Mouse (Mus musculus): ENCODE measurements at regions not wholly inside any gene's neighbourhood (a gene's known extent, or its start where the extent isn't known, plus 50 kb on each side); places are given as distances from the start of the nearest gene placed in this dataset.

- Histone ChIP-seq H3K27me3 (ENCODE audit: control insufficient read depth, insufficient read depth, low read length) (no peaks in the 10 kb centered on the region), H3K9me3 (replicated peaks; ENCODE audit: control insufficient read depth, low read length) (no peaks in the 10 kb centered on the region), H3K36me3 (replicated peaks; ENCODE audit: control insufficient read depth, insufficient read depth, low read depth, low read length) (no peaks in the 10 kb centered on the region), H3K9ac (replicated peaks; ENCODE audit: low read length) (no peak overlapping the region), H3K4me2 (ENCODE audit: low read depth, low read length) (no peak overlapping the region), H3K27ac (replicated peaks; ENCODE audit: low read depth, low read length) (no peak overlapping the region), H3K4me1 (ENCODE audit: control insufficient read depth, insufficient read depth, low read length) (no peaks in the 10 kb centered on the region), H3K4me3 (ENCODE audit: low read depth, low read length) (no peak overlapping the region)
- WGBS: 56% methylated on average over 7 of the region's 7 CpGs
- DNase-seq (ENCODE audit: low spot score) (peak; percentile 43), ATAC-seq (replicated peaks; ENCODE audit: insufficient number of reproducible peaks, low FRiP score, low TSS enrichment, low read depth) (no peak; the same call in 1 of the 2 replicates)
Measured at GRCm38 (mm10) chr17:72720753-72721152, 115.5 kb upstream of the Ypel5 start.

- no peak for ATAC-seq (replicated peaks; ENCODE audit: insufficient number of reproducible peaks, low FRiP score, low TSS enrichment, low read depth)
- Histone ChIP-seq H3K9ac (replicated peaks; ENCODE audit: low read length) (no peak overlapping the region), H3K36me3 (replicated peaks; ENCODE audit: control insufficient read depth, insufficient read depth, low read depth, low read length) (no peaks in the 10 kb centered on the region), H3K27ac (replicated peaks; ENCODE audit: low read depth, low read length) (no peak overlapping the region), H3K4me3 (ENCODE audit: low read depth, low read length) (no peak overlapping the region), H3K9me3 (replicated peaks; ENCODE audit: control insufficient read depth, low read length) (no peaks in the 10 kb centered on the region), H3K4me1 (ENCODE audit: control insufficient read depth, insufficient read depth, low read length) (no peaks in the 10 kb centered on the region), H3K27me3 (ENCODE audit: control insufficient read depth, insufficient read depth, low read length) (no peaks in the 10 kb centered on the region), H3K4me2 (ENCODE audit: low read depth, low read length) (no peak overlapping the region)
- WGBS: 73% methylated on average over 4 of the region's 4 CpGs
- no peak for DNase-seq (ENCODE audit: low spot score)
Measured at GRCm38 (mm10) chr17:72719618-72720017, 115.2 kb upstream of the Alk start.

- Histone ChIP-seq H3K36me3 (replicated peaks; ENCODE audit: control insufficient read depth, insufficient read depth, low read depth, low read length) (no peaks in the 10 kb centered on the region), H3K9me3 (replicated peaks; ENCODE audit: control insufficient read depth, low read length) (no peaks in the 10 kb centered on the region), H3K4me3 (ENCODE audit: low read depth, low read length) (no peak overlapping the region), H3K27ac (replicated peaks; ENCODE audit: low read depth, low read length) (no peak overlapping the region), H3K9ac (replicated peaks; ENCODE audit: low read length) (no peak overlapping the region), H3K4me2 (ENCODE audit: low read depth, low read length) (no peak overlapping the region), H3K27me3 (ENCODE audit: control insufficient read depth, insufficient read depth, low read length) (no peaks in the 10 kb centered on the region), H3K4me1 (ENCODE audit: control insufficient read depth, insufficient read depth, low read length) (no peaks in the 10 kb centered on the region)
- 83% methylated on average over 7 of the region's 7 CpGs for WGBS
- no peak for ATAC-seq (replicated peaks; ENCODE audit: insufficient number of reproducible peaks, low FRiP score, low TSS enrichment, low read depth)
- DNase-seq (ENCODE audit: low spot score): no peak
Measured at GRCm38 (mm10) chr17:72691630-72692029, 87.2 kb upstream of the Alk start.

- H3K36me3 ChIP-seq (replicated peaks; ENCODE audit: control insufficient read depth, insufficient read depth, low read depth, low read length): no peaks in the 10 kb centered on the region
- no peak overlapping the region for H3K27ac ChIP-seq (replicated peaks; ENCODE audit: low read depth, low read length)
- no peaks in the 10 kb centered on the region for H3K27me3 ChIP-seq (ENCODE audit: control insufficient read depth, insufficient read depth, low read length)
- no peak overlapping the region for H3K4me3 ChIP-seq (ENCODE audit: low read depth, low read length)
- 91% methylated on average over 10 of the region's 10 CpGs for WGBS
- H3K9me3 ChIP-seq (replicated peaks; ENCODE audit: control insufficient read depth, low read length): no peaks in the 10 kb centered on the region
- DNase-seq (ENCODE audit: low spot score) (no peak), ATAC-seq (replicated peaks; ENCODE audit: insufficient number of reproducible peaks, low FRiP score, low TSS enrichment, low read depth) (no peak)
- no peaks in the 10 kb centered on the region for H3K4me1 ChIP-seq (ENCODE audit: control insufficient read depth, insufficient read depth, low read length)
- no peak overlapping the region for H3K9ac ChIP-seq (replicated peaks; ENCODE audit: low read length)
- no peak overlapping the region for H3K4me2 ChIP-seq (ENCODE audit: low read depth, low read length)
Measured at GRCm38 (mm10) chr17:72689606-72690005, 85.2 kb upstream of the Alk start.

- H3K4me1 ChIP-seq (ENCODE audit: control insufficient read depth, insufficient read depth, low read length): no peaks in the 10 kb centered on the region
- no peaks in the 10 kb centered on the region for H3K9me3 ChIP-seq (replicated peaks; ENCODE audit: control insufficient read depth, low read length)
- no peak overlapping the region for H3K4me2 ChIP-seq (ENCODE audit: low read depth, low read length)
- H3K27ac ChIP-seq (replicated peaks; ENCODE audit: low read depth, low read length): no peak overlapping the region
- H3K9ac ChIP-seq (replicated peaks; ENCODE audit: low read length): no peak overlapping the region
- no peaks in the 10 kb centered on the region for H3K27me3 ChIP-seq (ENCODE audit: control insufficient read depth, insufficient read depth, low read length)
- ATAC-seq (replicated peaks; ENCODE audit: insufficient number of reproducible peaks, low FRiP score, low TSS enrichment, low read depth): 0 out of 2 replicates have a peak, but pooled peaks have one; percentile 29
- DNase-seq (ENCODE audit: low spot score): no peak
- no peak overlapping the region for H3K4me3 ChIP-seq (ENCODE audit: low read depth, low read length)
- 74% methylated on average over 8 of the region's 8 CpGs for whole genome bisulfite sequencing
- no peaks in the 10 kb centered on the region for H3K36me3 ChIP-seq (replicated peaks; ENCODE audit: control insufficient read depth, insufficient read depth, low read depth, low read length)
Measured at GRCm38 (mm10) chr17:72688800-72689199, 84.4 kb upstream of the Alk start.

- ATAC-seq (replicated peaks; ENCODE audit: insufficient number of reproducible peaks, low FRiP score, low TSS enrichment, low read depth): no peak
- Histone ChIP-seq H3K9me3 (replicated peaks; ENCODE audit: control insufficient read depth, low read length) (no peaks in the 10 kb centered on the region), H3K27ac (replicated peaks; ENCODE audit: low read depth, low read length) (no peak overlapping the region), H3K27me3 (ENCODE audit: control insufficient read depth, insufficient read depth, low read length) (no peaks in the 10 kb centered on the region), H3K4me3 (ENCODE audit: low read depth, low read length) (no peak overlapping the region), H3K4me1 (ENCODE audit: control insufficient read depth, insufficient read depth, low read length) (no peaks in the 10 kb centered on the region), H3K36me3 (replicated peaks; ENCODE audit: control insufficient read depth, insufficient read depth, low read depth, low read length) (no peaks in the 10 kb centered on the region), H3K9ac (replicated peaks; ENCODE audit: low read length) (no peak overlapping the region), H3K4me2 (ENCODE audit: low read depth, low read length) (no peak overlapping the region)
- DNase-seq (ENCODE audit: low spot score): no peak
- 84% methylated on average over 4 of the region's 4 CpGs for WGBS
Measured at GRCm38 (mm10) chr17:72674658-72675057, 70.2 kb upstream of the Alk start.

- WGBS: 65% methylated on average over 3 of the region's 3 CpGs
- no peak for ATAC-seq (replicated peaks; ENCODE audit: insufficient number of reproducible peaks, low FRiP score, low TSS enrichment, low read depth)
- no peak overlapping the region for H3K9ac ChIP-seq (replicated peaks; ENCODE audit: low read length)
- H3K4me1 ChIP-seq (ENCODE audit: control insufficient read depth, insufficient read depth, low read length): no peaks in the 10 kb centered on the region
- no peak for DNase-seq (ENCODE audit: low spot score)
- no peak overlapping the region for H3K27ac ChIP-seq (replicated peaks; ENCODE audit: low read depth, low read length)
- no peaks in the 10 kb centered on the region for H3K27me3 ChIP-seq (ENCODE audit: control insufficient read depth, insufficient read depth, low read length)
- no peaks in the 10 kb centered on the region for H3K36me3 ChIP-seq (replicated peaks; ENCODE audit: control insufficient read depth, insufficient read depth, low read depth, low read length)
- H3K4me3 ChIP-seq (ENCODE audit: low read depth, low read length): no peak overlapping the region
- no peaks in the 10 kb centered on the region for H3K9me3 ChIP-seq (replicated peaks; ENCODE audit: control insufficient read depth, low read length)
- no peak overlapping the region for H3K4me2 ChIP-seq (ENCODE audit: low read depth, low read length)
Measured at GRCm38 (mm10) chr17:72672010-72672409, 67.6 kb upstream of the Alk start.

- no peak for ATAC-seq (replicated peaks; ENCODE audit: insufficient number of reproducible peaks, low FRiP score, low TSS enrichment, low read depth)
- Histone ChIP-seq H3K4me1 (ENCODE audit: control insufficient read depth, insufficient read depth, low read length) (no peaks in the 10 kb centered on the region), H3K27me3 (ENCODE audit: control insufficient read depth, insufficient read depth, low read length) (no peaks in the 10 kb centered on the region), H3K27ac (replicated peaks; ENCODE audit: low read depth, low read length) (no peak overlapping the region), H3K9me3 (replicated peaks; ENCODE audit: control insufficient read depth, low read length) (no peaks in the 10 kb centered on the region), H3K36me3 (replicated peaks; ENCODE audit: control insufficient read depth, insufficient read depth, low read depth, low read length) (no peaks in the 10 kb centered on the region), H3K4me2 (ENCODE audit: low read depth, low read length) (no peak overlapping the region), H3K4me3 (ENCODE audit: low read depth, low read length) (no peak overlapping the region), H3K9ac (replicated peaks; ENCODE audit: low read length) (no peak overlapping the region)
- 78% methylated on average over 2 of the region's 2 CpGs for WGBS
- no peak for DNase-seq (ENCODE audit: low spot score)
Measured at GRCm38 (mm10) chr17:72666961-72667360, 62.5 kb upstream of the Alk start.

All from embryonic facial prominence, embryonic 11.5 days (tissue).